Mouse (Mus musculus) lung, adult 2 months (tissue): ENCODE measurements around the gene Dscam. TPM values are rescaled to one million over a fixed set of nuclear protein-coding genes. Genes with fewer than 3 reads are reported as not detected.

Source experiments
- DNase-seq: peaks from one replicate; pipeline ENCODE4 v3.0.0; 2022
- H3K4me1 ChIP-seq: fragments of 200-500 bp; 2 replicates; pipeline ENCODE4 v1.6.1; 2011; ENCODE audit warnings: low read length; ENCODE audit not compliant: control insufficient read depth, insufficient read depth
- H3K4me3 ChIP-seq: fragments of 200-500 bp; replicated peaks from 2 replicates; pipeline ENCODE3; 2011; ENCODE audit warnings: low read depth, mild to moderate bottlenecking, control low read depth, low read length; ENCODE audit errors: extremely low read depth
- CTCF ChIP-seq: fragments of 200-500 bp; IDR thresholded peaks from 2 replicates; pipeline ENCODE4 v1.5.1; 2011; ENCODE audit warnings: mild to moderate bottlenecking, low read length, control low read depth; ENCODE audit not compliant: insufficient read depth
- POLR2A ChIP-seq: fragments of 200-500 bp; IDR thresholded peaks from 2 replicates; pipeline ENCODE4 v1.6.1; 2011; ENCODE audit warnings: low read depth, mild to moderate bottlenecking, control low read depth, low read length, borderline replicate concordance; ENCODE audit errors: extremely low read depth
- WGBS: fragments of 180-500 bp; shearing (Covaris S2); methylation state at CpG from one replicate; pipeline ENCODE4 v1.1.7; 2018; 5-methylcytosine and 5-hydroxymethylcytosine counted together
- polyA plus RNA-seq: library from polyadenylated mRNA; depleted of rRNA; stranded (reverse); fragments of >200 nt; gene quantifications from 2 replicates; pipeline ENCODE4 v1.2.3, GENCODE M21; 2012; rRNA removed

Gene Dscam
- polyA plus RNA-seq, result 0.05 TPM in 1 of 2 replicates, not detected in the other

- H3K4me1 ChIP-seq, result 0 out of 2 replicates have a peak, but pooled peaks cover 2% of the 10 kb centered on the region
- no peak for DNase-seq
- no peak within 1 kb of the TSS for H3K4me3 ChIP-seq
- no peak for TF ChIP-seq CTCF
- no peak for TF ChIP-seq POLR2A
- WGBS, result 5% methylated on average over 59 of the region's 60 CpGs
Observed at GRCm38 (mm10) chr16:97170513-97171081, at the start of gene Dscam. Gene Dscam, minus strand, starts transcription at chr16:97170752.

- H3K4me3 ChIP-seq, result no peak overlapping the region
- H3K4me1 ChIP-seq, result no peaks in the 10 kb centered on the region
- no peak for TF ChIP-seq CTCF
- TF ChIP-seq POLR2A, result no peak
- no peak for DNase-seq
- WGBS, result 79% methylated on average over 2 of the region's 2 CpGs
Observed at GRCm38 (mm10) chr16:97219381-97219780, 48.8 kb upstream of the Dscam start.

- no peak for TF ChIP-seq POLR2A
- no peak for TF ChIP-seq CTCF
- Histone ChIP-seq H3K4me1 (no peaks in the 10 kb centered on the region), H3K4me3 (no peak overlapping the region)
- DNase-seq, result no peak
- 55% methylated on average over 5 of the region's 5 CpGs for WGBS
Observed at GRCm38 (mm10) chr16:97209997-97210396, 39.4 kb upstream of the Dscam start.

- TF ChIP-seq POLR2A (no peak), CTCF (no peak)
- no peaks in the 10 kb centered on the region for H3K4me1 ChIP-seq
- no peak for DNase-seq
- H3K4me3 ChIP-seq, result no peak overlapping the region
- 54% methylated on average over 2 of the region's 2 CpGs for WGBS
Observed at GRCm38 (mm10) chr16:97208276-97208675, 37.7 kb upstream of the Dscam start.

GRCm38 (mm10) chr16:97204090-97204489 lies 33.5 kb upstream of the Dscam start:
- Histone ChIP-seq H3K4me3 (no peak overlapping the region), H3K4me1 (no peaks in the 10 kb centered on the region)
- 55% methylated on average over 2 of the region's 2 CpGs for WGBS
- TF ChIP-seq POLR2A (no peak), CTCF (no peak)
- no peak for DNase-seq

GRCm38 (mm10) chr16:97203554-97203953 lies 33.0 kb upstream of the Dscam start:
- Histone ChIP-seq H3K4me3 (no peak overlapping the region), H3K4me1 (no peaks in the 10 kb centered on the region)
- 82% methylated on average over 2 of the region's 2 CpGs for WGBS
- TF ChIP-seq CTCF (no peak), POLR2A (no peak)
- no peak for DNase-seq

GRCm38 (mm10) chr16:97194630-97195029 lies 24.1 kb upstream of the Dscam start:
- WGBS, result 64% methylated on average over 2 of the region's 2 CpGs
- no peak for DNase-seq

GRCm38 (mm10) chr16:97194179-97194578 lies 23.6 kb upstream of the Dscam start:
- Histone ChIP-seq H3K4me3 (no peak overlapping the region), H3K4me1 (no peaks in the 10 kb centered on the region)
- WGBS, result 83% methylated on average over 1 of the region's 1 CpGs
- no peak for DNase-seq
- TF ChIP-seq POLR2A, result no peak
- TF ChIP-seq CTCF, result no peak

More at GRCm38 (mm10) chr16:97194630-97195029, 24.1 kb upstream of the Dscam start:
- H3K4me1 ChIP-seq, result no peaks in the 10 kb centered on the region
- H3K4me3 ChIP-seq, result no peak overlapping the region
- no peak for TF ChIP-seq POLR2A
- TF ChIP-seq CTCF, result no peak

- no peak for DNase-seq
- H3K4me1 ChIP-seq, result no peaks in the 10 kb centered on the region
- no peak for TF ChIP-seq POLR2A
- TF ChIP-seq CTCF, result no peak
Observed at GRCm38 (mm10) chr16:97192296-97192695, 21.7 kb upstream of the Dscam start.

GRCm38 (mm10) chr16:97190604-97191003 lies 20.1 kb upstream of the Dscam start:
- 82% methylated on average over 1 of the region's 1 CpGs for WGBS
- Histone ChIP-seq H3K4me3 (no peak overlapping the region), H3K4me1 (no peaks in the 10 kb centered on the region)
- TF ChIP-seq POLR2A (no peak), CTCF (no peak)
- no peak for DNase-seq

More at GRCm38 (mm10) chr16:97192296-97192695, 21.7 kb upstream of the Dscam start:
- 77% methylated on average over 4 of the region's 4 CpGs for WGBS
- H3K4me3 ChIP-seq, result no peak overlapping the region

- 55% methylated on average over 8 of the region's 8 CpGs for WGBS
- TF ChIP-seq POLR2A (no peak), CTCF (no peak)
- no peak for DNase-seq
- Histone ChIP-seq H3K4me1 (no peaks in the 10 kb centered on the region), H3K4me3 (no peak overlapping the region)
Observed at GRCm38 (mm10) chr16:97171500-97171899, 948 bp upstream of the Dscam start.
